Mouse (Mus musculus): ENCODE data around the gene Hprt. TPM values are rescaled to one million over a fixed set of nuclear protein-coding genes. Genes with fewer than 3 reads are reported as not detected.

The Hprt gene
- total and polyA plus RNA-seq, 3 experiments = 6.1 to 126 (median 74.5) TPM

DNA sequence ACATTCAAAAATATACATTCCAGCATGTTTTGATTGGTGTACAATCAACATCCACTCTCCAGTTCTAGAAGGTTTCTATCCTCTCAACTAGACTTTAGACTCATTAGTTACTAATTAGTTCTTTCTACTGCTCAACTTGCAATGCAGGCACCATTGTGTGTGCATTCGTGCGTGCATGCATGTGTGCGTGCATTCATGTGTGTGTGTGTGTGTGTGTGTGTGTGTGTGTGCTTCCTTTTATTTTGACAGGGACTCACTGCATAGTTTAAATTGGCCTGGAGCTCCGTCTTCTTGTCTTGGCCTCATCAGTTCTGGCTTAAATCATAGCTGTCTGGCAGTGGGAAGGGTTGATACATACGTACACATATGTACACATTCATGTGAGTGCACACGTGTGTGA, 53.1 kb downstream of the Hprt start:
- DNase-seq = no peak

DNA sequence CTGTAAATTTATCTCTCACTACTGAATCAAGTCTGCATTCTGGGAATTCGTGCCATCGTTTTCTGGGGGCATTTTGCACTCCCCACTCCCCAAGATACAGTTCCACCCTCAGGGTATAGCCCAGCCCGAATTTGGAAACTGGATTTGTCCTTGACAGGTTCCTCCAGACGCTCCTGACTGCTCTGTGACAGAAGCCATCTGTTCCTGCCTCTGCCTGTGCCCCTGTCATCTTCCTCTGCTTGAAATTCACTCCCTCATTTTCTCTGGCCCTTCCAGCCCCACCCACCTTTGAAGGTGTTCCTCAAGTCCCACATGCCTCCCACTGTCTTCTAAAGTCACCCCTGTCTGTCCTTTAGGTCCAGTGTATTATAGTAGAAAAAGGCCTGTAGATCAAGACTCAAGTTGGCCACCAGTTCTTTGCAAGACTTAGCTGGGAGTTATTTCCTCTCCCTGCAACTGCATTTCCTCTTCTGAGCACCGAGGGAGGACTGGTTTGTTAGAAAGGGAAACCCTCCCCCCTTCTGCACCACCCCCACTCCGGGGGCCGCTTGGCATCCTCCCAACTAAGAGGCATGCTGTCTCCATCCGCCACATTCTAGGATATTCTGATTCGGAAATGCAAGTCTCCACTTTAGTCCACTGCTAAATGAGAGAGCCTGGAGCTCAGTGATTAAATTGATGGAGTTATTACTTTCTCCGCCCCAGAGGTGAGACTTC, 57.4 kb downstream of the Hprt start:
- DNase-seq = no peak

DNA sequence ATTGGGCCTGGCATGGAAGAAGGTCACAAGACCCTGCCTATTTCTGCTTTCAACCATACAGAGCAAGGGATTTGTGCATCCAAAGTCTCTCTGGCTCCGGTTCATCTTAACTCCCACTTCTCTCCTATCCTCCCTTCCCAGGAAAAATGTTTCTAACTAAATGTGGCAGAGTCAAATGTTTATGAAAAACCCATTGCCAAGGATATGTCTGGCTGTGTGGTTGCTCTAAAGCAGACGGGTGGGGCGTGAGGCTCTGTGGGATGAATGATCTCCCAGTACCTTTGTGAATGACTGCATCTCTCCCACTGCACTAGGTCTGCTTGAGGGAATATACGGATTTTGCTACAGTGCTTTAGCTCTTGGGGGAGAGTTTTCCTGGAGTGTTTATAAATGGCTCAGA, 58.1 kb downstream of the Hprt start:
- DNase-seq = no peak

DNA sequence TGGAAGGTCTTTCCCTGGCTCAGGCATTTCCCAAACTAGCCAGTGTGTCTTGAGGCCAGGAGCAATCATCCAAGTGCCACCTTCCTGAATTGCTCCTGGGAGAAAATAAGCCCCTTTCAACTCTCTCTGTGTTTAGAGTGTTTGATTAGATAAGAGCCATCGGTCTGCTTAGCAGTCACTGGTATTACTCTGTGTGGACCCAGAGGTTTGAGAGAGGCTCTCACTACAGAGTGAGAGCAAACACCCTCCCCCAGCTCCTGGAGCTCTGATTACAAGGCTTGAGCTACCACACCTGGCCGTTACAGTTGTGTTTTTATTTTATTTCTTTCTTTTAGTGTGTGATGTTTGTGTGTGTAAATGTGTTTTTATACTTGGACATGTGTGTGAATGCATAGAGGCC, 59.0 kb downstream of the Hprt start:
- DNase-seq = no peak

DNA sequence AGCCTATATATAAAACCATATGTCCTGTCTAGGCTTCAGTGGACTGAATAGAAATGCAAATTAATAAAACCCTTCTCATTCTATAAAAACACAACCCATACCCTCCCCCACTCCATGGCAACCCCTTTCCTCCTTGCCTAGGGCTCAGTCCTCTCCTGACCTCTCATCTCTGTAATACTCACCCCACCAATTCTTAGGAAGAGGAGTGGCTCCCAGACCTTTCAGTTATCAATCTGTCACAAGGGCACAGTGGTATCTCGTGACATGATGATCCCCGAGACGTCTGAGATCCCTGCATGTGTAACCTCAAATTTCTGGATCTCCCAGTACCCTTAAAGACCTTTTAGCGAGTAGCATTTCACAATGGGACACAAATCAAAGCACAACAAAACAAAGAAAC, 61.3 kb downstream of the Hprt start:
- no peak for DNase-seq

DNA sequence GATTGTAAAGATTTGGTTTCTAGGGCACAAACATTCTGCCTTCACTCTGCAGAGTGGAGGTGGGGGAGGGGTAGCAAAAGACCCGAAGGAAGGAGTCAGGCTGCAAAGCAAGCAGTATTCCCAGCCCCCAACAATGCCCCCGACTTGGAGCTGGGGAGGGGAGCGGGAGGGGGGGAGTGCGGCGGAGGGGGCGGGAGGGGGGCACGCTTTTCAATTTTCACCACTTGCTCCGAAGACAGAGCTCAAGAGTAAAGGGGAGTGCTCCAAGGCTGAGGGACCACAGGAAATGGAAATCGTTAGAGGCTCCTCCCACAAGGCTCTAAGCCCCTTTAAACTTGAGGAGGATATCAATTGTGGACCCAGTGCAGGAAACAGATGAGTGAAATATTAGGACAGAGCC, 62.4 kb downstream of the Hprt start:
- DNase-seq = no peak

DNA sequence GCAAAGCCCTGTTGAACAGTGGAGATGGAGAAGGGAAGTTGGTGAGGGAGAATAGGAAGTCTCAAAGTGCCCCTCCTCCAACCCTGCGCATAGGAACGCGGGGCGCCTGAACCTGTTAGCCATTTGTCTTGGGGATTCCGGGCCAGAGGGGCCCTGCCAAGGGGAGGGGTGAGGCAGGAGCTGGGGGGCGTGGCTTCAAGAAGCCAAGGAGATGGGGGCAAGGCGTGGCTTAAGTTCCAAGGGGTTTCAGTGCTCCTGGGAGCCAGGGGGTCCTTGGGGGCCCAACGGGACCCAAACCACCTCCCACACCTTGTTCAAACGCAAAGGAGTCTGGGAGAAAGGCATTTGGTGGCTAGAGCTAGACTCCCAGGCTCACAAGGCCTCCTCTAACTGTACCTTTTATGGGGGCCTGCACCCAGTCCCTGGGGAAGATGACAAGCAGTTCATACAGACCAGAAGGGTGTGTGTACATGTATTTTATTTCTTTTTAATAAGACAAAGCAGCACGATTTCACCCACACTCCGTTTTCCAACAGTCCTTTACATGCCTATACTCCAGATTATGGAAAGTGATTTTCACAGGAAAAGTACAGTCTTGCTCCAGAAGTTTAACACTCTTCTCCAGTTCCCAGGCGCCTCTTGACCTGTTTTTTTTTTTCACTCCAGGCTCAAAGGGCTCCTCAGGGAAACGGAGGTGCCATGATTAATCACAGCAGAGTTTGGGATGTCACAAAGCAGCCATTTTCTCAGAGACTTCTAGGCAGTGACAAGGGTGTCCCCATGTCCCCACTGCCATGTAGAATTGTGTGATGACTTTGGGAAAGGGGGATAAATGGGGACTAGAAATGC, 64.9 kb downstream of the Hprt start:
- DNase-seq = peak; percentile 57

DNA sequence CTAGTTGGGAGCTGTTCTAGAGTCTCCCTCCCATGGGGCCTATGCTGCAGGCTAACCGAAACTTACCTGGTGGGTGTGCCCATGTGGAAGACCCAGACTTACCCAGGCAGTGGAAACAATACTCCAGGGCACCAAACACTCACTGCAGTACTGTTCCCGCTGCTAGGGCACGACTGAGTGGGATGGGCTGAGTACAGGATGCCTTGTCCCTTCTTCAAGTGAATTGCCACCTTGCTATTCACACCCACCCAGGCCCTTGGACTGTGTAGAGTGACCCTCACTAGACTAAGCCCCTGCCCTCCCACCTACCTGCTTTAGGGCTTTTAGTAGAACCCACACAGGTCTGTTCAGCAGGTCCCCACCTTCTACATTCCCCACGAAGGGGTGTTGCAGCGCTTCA, 65.9 kb downstream of the Hprt start:
- no peak for DNase-seq

DNA sequence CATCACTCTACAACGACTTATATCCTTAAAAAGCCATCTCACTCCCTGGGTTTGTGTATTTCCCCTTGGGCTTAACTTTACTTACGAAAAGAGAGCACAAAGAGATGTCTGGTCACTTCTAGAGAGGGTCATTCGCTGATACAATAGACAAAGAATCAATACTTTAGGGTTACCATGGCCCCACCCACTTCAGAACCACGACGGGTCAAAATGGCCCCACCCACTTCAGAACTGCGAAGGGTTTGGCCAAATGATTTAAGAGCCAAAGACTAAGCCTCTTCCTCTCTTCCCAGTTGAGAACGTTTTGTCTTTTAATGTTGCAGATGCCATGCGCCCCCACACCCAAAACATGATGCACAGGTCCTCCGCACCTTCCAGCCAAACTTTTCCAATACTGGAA, 67.8 kb downstream of the Hprt start:
- peak; percentile 43 for DNase-seq

DNA sequence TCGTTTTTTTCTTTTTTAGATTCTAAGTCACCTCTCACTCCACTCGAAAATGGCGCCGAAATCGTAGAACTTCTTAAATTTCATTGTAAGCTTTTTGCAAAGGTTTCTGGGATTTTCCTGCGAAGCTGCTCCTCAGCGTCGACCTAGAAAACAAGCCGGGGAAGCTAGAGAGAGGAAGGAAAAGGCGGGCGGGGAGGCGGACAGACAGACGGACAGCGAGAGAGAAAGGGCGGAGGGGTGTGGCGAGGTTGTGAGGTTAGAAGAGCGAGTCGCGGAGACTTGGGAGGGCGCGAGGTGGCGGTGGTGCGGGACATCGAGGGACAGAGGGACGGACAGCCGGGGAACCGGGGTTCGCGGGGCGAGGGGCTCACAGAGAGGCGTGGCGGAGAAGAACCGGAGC, 68.7 kb downstream of the Hprt start:
- DNase-seq = peak; percentile 61

DNA sequence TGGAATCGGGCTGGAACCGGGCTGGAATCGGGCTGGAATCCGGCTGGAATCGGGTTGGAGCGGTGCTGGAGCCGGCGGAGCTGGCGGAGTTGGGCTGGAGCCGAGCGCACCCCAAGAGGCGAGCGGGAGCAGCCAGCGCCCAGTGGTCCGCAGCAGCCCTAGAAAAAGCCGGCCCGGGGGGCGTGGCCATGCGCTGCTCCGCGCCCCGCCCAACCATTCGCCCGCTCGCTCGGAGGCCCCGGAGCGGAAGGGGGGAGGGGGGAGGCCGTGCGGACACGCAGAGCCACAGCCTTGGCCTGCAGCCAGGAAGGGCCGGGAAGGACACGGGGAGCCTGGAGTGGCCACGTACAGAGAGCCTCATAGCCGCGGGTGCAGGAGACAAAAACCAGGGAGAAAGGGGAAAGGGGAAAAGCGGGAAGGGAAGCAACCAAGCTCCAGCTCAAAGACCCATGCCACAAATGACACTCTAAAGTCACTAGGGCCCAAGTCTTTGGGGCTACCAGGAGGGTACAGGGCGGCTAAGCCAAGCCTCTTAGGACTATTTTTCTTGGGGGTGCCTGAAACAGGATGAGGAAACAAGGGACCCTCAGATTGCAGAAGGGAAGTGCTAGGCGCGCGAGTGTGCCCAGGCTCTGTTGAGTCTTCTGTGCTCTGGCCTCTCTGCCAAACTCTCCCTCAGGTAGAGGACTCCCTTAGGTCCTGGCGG, 69.3 kb downstream of the Hprt start:
- DNase-seq = peak; percentile 95

DNA sequence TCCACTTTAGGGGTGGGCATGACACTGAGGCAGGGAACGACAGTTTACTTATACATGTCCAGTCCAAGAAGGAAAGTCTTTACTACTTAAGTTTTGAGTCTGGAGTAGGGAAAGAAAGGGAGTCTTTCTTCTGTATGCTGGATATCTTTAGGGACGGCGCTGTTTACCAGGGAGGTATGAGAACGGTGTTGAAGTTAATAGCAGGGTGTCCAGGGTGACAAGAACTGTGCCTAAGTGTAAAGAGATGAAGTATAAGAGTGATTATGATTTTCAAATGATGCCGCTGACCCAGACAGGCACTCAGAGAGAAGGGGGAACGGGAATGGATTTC, 69.8 kb downstream of the Hprt start:
- no peak for DNase-seq

DNA sequence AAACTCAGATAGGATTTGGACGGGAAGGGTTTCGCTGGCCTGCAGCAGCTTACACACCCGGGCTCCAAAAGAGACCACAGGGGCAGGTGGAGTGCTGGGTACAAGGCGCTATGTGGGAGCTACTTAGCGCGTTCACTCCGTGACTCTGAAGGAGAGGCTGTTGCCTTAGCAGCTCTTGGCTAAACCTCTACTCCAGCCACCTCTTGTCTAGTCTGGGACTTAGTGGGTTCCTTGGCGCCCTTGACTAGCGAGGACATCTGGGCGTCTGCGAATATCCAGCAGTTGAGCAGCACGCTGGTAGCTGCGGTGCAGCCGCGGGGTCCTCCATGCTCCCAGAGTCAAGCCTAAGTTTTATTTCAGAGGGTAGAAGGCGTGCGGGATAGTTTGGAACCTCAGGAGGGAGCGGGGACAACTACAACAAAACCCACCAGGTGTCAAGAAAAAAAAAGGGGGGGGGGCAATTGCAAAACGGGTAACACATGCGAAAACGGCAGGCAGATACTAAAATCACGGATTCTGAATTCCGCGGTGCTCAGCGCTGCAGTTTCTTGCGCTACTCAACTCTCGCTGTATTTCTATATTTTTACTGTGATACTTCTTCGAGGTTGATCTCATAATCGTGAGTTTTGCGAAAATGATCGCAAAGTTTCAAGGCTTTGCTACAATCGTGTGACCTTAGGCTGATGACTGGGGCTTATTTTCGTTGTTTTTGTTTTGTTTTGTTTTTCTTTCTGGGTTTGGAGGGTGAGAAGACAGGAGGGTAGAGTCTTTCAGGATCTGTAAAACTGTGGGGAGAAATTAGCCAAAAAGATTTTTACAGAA, 70.7 kb downstream of the Hprt start:
- peak; percentile 44 for DNase-seq

DNA sequence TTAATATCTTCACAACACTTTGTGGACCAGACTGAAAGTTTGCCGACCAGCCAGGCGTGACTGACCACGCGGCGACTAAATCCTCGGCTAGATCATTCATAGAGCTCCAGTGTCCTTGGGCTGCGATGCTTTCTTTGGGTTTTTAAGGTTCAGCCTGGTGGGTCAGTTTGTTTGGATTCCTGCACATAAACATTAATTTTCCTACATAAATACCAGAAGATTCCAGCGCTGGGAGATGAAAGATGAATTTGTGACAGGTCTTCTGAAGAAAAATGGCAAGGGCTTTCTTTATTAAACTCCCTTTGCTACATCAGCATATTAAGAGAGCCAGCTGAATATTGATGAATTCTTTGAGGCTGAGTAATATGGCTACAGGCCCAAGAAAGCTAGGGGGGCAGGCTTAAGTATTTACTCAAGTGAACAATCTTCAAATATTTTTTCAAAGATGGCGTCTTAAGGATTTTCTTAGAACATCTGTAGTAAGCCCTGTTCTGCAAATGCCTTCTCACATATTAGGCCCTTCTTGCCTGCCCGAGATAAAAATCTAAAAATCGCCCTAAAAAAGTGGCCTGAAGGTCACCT, 71.6 kb downstream of the Hprt start:
- DNase-seq = no peak

DNA sequence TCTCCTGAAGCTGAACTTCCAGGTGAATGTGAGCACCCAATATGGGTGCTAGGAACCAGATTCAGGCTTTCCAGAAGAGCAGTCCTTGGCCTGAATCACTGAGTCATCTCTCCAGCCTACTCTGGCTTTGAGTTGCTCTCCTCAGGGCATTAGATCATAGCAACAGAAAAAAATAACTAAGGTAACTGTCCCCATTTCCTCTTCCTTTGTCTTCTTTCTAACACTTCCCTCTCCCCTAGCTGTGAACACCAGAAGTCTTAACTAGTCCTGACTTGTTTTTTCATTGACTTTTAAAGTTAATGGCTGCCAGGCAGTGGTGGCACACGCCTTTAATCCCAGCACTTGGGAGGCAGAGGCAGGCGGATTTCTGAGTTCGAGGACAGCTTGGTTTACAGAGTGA, 76.5 kb downstream of the Hprt start:
- DNase-seq = no peak

Small RNA genes lying within 50 kb of the gene (microRNA-seq; reads per million reads assigned to microRNA genes)
- gene Mir322 (9,023 to 13,875 reads per million in 2 experiments), gene Mir351 (1,924 to 1,958 reads per million in 2 experiments), gene Mir450-1 (6.1 to 7.9 reads per million in 2 experiments), gene Mir450-2 (9.1 to 23.1 reads per million in 2 experiments), gene Mir450b (35.6 to 67.0 reads per million in 2 experiments), gene Mir503 (194 to 210 reads per million in 2 experiments), gene Mir542 (250 to 342 reads per million in 2 experiments)

Other genes with a start within 250 kb of the Hprt start
- gene Ccdc160, start 196.9 kb upstream of the Hprt start, total RNA-seq (2021) = 10 to 100 TPM; 13.7 to 34.5 TPM
- 0.24 and 0.32 TPM in 2 replicates for gene Ccdc160, start 196.9 kb upstream of the Hprt start, polyA plus RNA-seq (2012; rRNA removed)
- 10 to 100 TPM; 16.3 to 18.7 TPM for gene Phf6, start 75.9 kb upstream of the Hprt start, total RNA-seq (2021)
- 0.35 and 0.40 TPM in 2 replicates for gene Phf6, start 75.9 kb upstream of the Hprt start, polyA plus RNA-seq (2012; rRNA removed)